Mouse (Mus musculus) CH12.LX (cell line): Measurements from ENCODE around the gene Asic4. TPM values are rescaled to one million over a fixed set of nuclear protein-coding genes. Genes with fewer than 3 reads are reported as not detected.
A peak's percentile ranks its signal among the peaks of the same experiment; 100 is the strongest.

Experiments
- DNase-seq: peaks from one replicate; pipeline ENCODE4 v3.0.0-alpha.2; 2013; ENCODE audit errors: extremely low read depth
- H3K27ac ChIP-seq: 2 replicates; pipeline ENCODE4 v1.5.1; 2012; ENCODE audit warnings: low read depth, mild to moderate bottlenecking, control low read depth, moderate library complexity; ENCODE audit not compliant: insufficient read depth
- H3K27me3 ChIP-seq: replicated peaks from 2 replicates; pipeline ENCODE3; 2012; ENCODE audit warnings: inconsistent platforms
- H3K36me3 ChIP-seq, 2 experiments: replicated peaks in 1 of 2; 2 replicates each; pipeline versions ENCODE3 to v1.6.1; 2012; ENCODE audit warnings: inconsistent platforms in 1 of 2, low read length in 1 of 2, mild to moderate bottlenecking in 1 of 2, mixed read lengths in 1 of 2, moderate library complexity in 1 of 2; ENCODE audit not compliant: control insufficient read depth in 1 of 2, insufficient read depth in 1 of 2
- H3K4me1 ChIP-seq, 2 experiments: 2 replicates each; pipeline ENCODE4 v1.6.1; 2012; ENCODE audit warnings: inconsistent platforms in 1 of 2, moderate library complexity in 1 of 2; ENCODE audit not compliant: insufficient read depth in 2 of 2, control insufficient read depth in 1 of 2
- H3K4me2 ChIP-seq: 2 replicates; pipeline ENCODE4 v1.6.1; 2012; ENCODE audit warnings: low read depth, mild to moderate bottlenecking, control low read depth; ENCODE audit not compliant: poor library complexity, insufficient read depth, severe bottlenecking
- H3K4me3 ChIP-seq, 3 experiments: fragments of 150-350 bp in 1 of 3; sonication (generic) in 1 of 3; replicated peaks in 1 of 3; 2 replicates each; pipeline versions ENCODE3 to v1.5.1; 2011 to 2012; ENCODE audit warnings: low read depth in 2 of 3, low read length in 2 of 3, mild to moderate bottlenecking in 2 of 3, moderate library complexity in 2 of 3, control low read depth in 1 of 3, improper control_type of control experiment in 1 of 3, inconsistent platforms in 1 of 3, mixed read lengths in 1 of 3; ENCODE audit not compliant: poor library complexity in 1 of 3
- H3K79me2 ChIP-seq: replicated peaks from 2 replicates; pipeline ENCODE4 v1.6.1; 2012; ENCODE audit warnings: mild to moderate bottlenecking, moderate library complexity; ENCODE audit not compliant: control insufficient read depth, poor library complexity, insufficient read depth, severe bottlenecking; ENCODE audit errors: extremely low read depth
- H3K9ac ChIP-seq: 2 replicates; pipeline ENCODE4 v1.6.1; 2012; ENCODE audit warnings: low read depth, mild to moderate bottlenecking, control low read depth, moderate library complexity; ENCODE audit not compliant: insufficient read depth
- H3K9me3 ChIP-seq: replicated peaks from 2 replicates; pipeline ENCODE3; 2012; ENCODE audit warnings: low read length, inconsistent platforms, mixed read lengths
- BHLHE40 ChIP-seq: IDR thresholded peaks from 2 replicates; pipeline ENCODE4 v1.6.1; 2011; ENCODE audit warnings: mild to moderate bottlenecking, low read depth, low read length, improper control_type of control experiment
- CHD2 ChIP-seq: IDR thresholded peaks from 2 replicates; pipeline ENCODE4 v1.6.1; 2011; ENCODE audit warnings: low read length, improper control_type of control experiment
- ELF1 ChIP-seq: IDR thresholded peaks from 2 replicates; pipeline ENCODE4 v1.6.1; 2014; ENCODE audit warnings: low read depth, mild to moderate bottlenecking, inconsistent platforms, low read length, improper control_type of control experiment
- EP300 ChIP-seq: IDR thresholded peaks from 2 replicates; pipeline ENCODE4 v1.6.1; 2011; ENCODE audit warnings: low read length, improper control_type of control experiment
- ETS1 ChIP-seq: conservative IDR thresholded peaks from 2 replicates; pipeline ENCODE4 v1.6.1; 2012; ENCODE audit warnings: low read depth, mild to moderate bottlenecking, inconsistent platforms, low read length, improper control_type of control experiment, moderate library complexity
- IRF4 ChIP-seq: IDR thresholded peaks from 2 replicates; pipeline ENCODE4 v1.6.1; 2014; ENCODE audit warnings: low read depth, mild to moderate bottlenecking, inconsistent platforms, low read length, improper control_type of control experiment
- JUN ChIP-seq: IDR thresholded peaks from 2 replicates; pipeline ENCODE4 v1.6.1; 2011; ENCODE audit warnings: low read depth, mild to moderate bottlenecking, low read length, improper control_type of control experiment, moderate library complexity; ENCODE audit not compliant: insufficient read depth
- JUND ChIP-seq: conservative IDR thresholded peaks from 2 replicates; pipeline ENCODE4 v1.6.1; 2011; ENCODE audit warnings: low read depth, low read length, improper control_type of control experiment
- MAFK ChIP-seq: IDR thresholded peaks from 2 replicates; pipeline ENCODE4 v1.6.1; 2011; ENCODE audit warnings: low read length, improper control_type of control experiment; ENCODE audit not compliant: insufficient replicate concordance
- MAX ChIP-seq: IDR thresholded peaks from 2 replicates; pipeline ENCODE4 v1.6.1; 2011; ENCODE audit warnings: low read length, improper control_type of control experiment
- MAZ ChIP-seq: IDR thresholded peaks from 2 replicates; pipeline ENCODE4 v1.6.1; 2012; ENCODE audit warnings: low read depth, mild to moderate bottlenecking, inconsistent platforms, low read length, improper control_type of control experiment, moderate library complexity
- MXI1 ChIP-seq: IDR thresholded peaks from 2 replicates; pipeline ENCODE4 v1.6.1; 2011; ENCODE audit warnings: mild to moderate bottlenecking, low read depth, low read length, improper control_type of control experiment
- NELFE ChIP-seq: IDR thresholded peaks from 2 replicates; pipeline ENCODE4 v1.6.1; 2011; ENCODE audit warnings: low read depth, low read length, improper control_type of control experiment
- NRF1 ChIP-seq: IDR thresholded peaks from 2 replicates; pipeline ENCODE4 v1.6.1; 2014; ENCODE audit warnings: low read depth, mild to moderate bottlenecking, inconsistent platforms, low read length, improper control_type of control experiment, moderate library complexity
- POLR2A ChIP-seq: IDR thresholded peaks from 2 replicates; pipeline ENCODE4 v1.6.1; 2011; ENCODE audit warnings: low read depth, mild to moderate bottlenecking, improper control_type of control experiment, low read length
- RAD21 ChIP-seq: IDR thresholded peaks from 2 replicates; pipeline ENCODE4 v1.6.1; 2011; ENCODE audit warnings: low read depth, mild to moderate bottlenecking, low read length, improper control_type of control experiment, moderate library complexity
- SIN3A ChIP-seq: IDR thresholded peaks from 2 replicates; pipeline ENCODE4 v1.6.1; 2012; ENCODE audit warnings: low read length, improper control_type of control experiment, inconsistent platforms
- SMC3 ChIP-seq: IDR thresholded peaks from 2 replicates; pipeline ENCODE4 v1.6.1; 2011; ENCODE audit warnings: low read depth, low read length, improper control_type of control experiment
- TBP ChIP-seq: conservative IDR thresholded peaks from 2 replicates; pipeline ENCODE4 v1.6.1; 2011; ENCODE audit warnings: low read depth, low read length, improper control_type of control experiment
- TCF12 ChIP-seq: IDR thresholded peaks from 2 replicates; pipeline ENCODE4 v1.6.1; 2014; ENCODE audit warnings: low read depth, mild to moderate bottlenecking, inconsistent platforms, low read length, improper control_type of control experiment
- UBTF ChIP-seq: IDR thresholded peaks from 2 replicates; pipeline ENCODE4 v1.6.1; 2012; ENCODE audit warnings: low read depth, mild to moderate bottlenecking, inconsistent platforms, low read length, improper control_type of control experiment, moderate library complexity
- ZMIZ1 ChIP-seq: IDR thresholded peaks from 2 replicates; pipeline ENCODE4 v1.6.1; 2012; ENCODE audit warnings: low read depth, mild to moderate bottlenecking, inconsistent platforms, low read length, improper control_type of control experiment
- dilution Hi-C: fragments of 300-500 bp; cut with MboI; formaldehyde crosslinking; loops from 2 replicates; pipeline ENCODE4 v1.14.3; 2020; ENCODE audit warnings: low sequenced_read_pairs; ENCODE audit not compliant: extremely low pct_unique_long_range_greater_than_20kb, extremely low pct_ligation_motif_present
- in situ Hi-C: fragments of 300-500 bp; cut with MboI; formaldehyde crosslinking; loops from 3 replicates; pipeline ENCODE4 v1.14.3; 2019; ENCODE audit warnings: low sequenced_read_pairs, low pct_ligation_motif_present, low pct_unique_long_range_greater_than_20kb, mixed read lengths
- polyA plus RNA-seq: library from polyadenylated mRNA; unstranded; fragments of >175 nt; gene quantifications from 2 replicates; pipeline ENCODE4 v1.2.1, GENCODE M21; 2012; ENCODE audit warnings: low read depth; ENCODE audit not compliant: insufficient read length
- total RNA-seq, 2 experiments: library from RNA; depleted of rRNA; stranded (reverse); fragments of 300-350 nt in 1 of 2; fragments of >200 nt in 1 of 2; gene quantifications; 2 replicates each; pipeline ENCODE4 v1.2.3; 2012 to 2014

The Asic4 gene
- total and polyA plus RNA-seq, 3 experiments, result not detected

GRCm38 (mm10) chr1:75487040-75487404 is 36.8 kb downstream of the Asic4 start:
- dilution Hi-C loops, result no loop called here
- Histone ChIP-seq H3K27ac (no peak overlapping the region), H3K4me3 (peak overlapping the region; percentile 37 to 72 (median 53)), H3K36me3 (peaks cover 0 to 1% of the 10 kb centered on the region in 2 experiments), H3K79me2 (no peaks in the 10 kb centered on the region), H3K27me3 (peaks cover 62% of the 10 kb centered on the region), H3K9me3 (no peaks in the 10 kb centered on the region), H3K9ac (no peak overlapping the region; the same call in none of the 2 replicates), H3K4me2 (peak overlapping the region; percentile 93), H3K4me1 (peaks cover 14 to 17% of the 10 kb centered on the region in 2 experiments)
- in situ Hi-C loops, result no loop called here
- DNase-seq, result no peak
- TF ChIP-seq CHD2 (0 out of 2 replicates have a peak, but pooled peaks have one; percentile 30), IRF4 (no peak), BHLHE40 (no peak), MAZ (no peak), UBTF (0 out of 2 replicates have a peak, but pooled peaks have one; percentile 26)

- H3K36me3 ChIP-seq, result peaks cover 0 to 1% of the 10 kb centered on the region in 2 experiments
- H3K4me1 ChIP-seq, result peaks cover 14 to 17% of the 10 kb centered on the region in 2 experiments
- H3K27me3 ChIP-seq, result peaks cover 67% of the 10 kb centered on the region
- no peak overlapping the region for H3K27ac ChIP-seq
- no peaks in the 10 kb centered on the region for H3K79me2 ChIP-seq
- peak overlapping the region; percentile 7 for H3K9ac ChIP-seq
- H3K4me2 ChIP-seq, result peak overlapping the region; percentile 93
- in situ Hi-C loops, result no loop called here
- H3K4me3 ChIP-seq, result peak overlapping the region; percentile 37 to 72 (median 53)
- TF ChIP-seq RAD21 (no peak), TCF12 (no peak), ZMIZ1 (no peak), NRF1 (no peak), MXI1 (no peak), TBP (no peak), ETS1 (no peak), JUND (no peak), POLR2A (peak; percentile 40; the same call in 1 of the 2 replicates), MAX (peak; percentile 44; the same call in 1 of the 2 replicates), CHD2 (no peak), JUN (no peak), NELFE (no peak), SIN3A (0 out of 2 replicates have a peak, but pooled peaks have one; percentile 28), UBTF (no peak), MAZ (no peak), SMC3 (no peak), EP300 (no peak), ELF1 (no peak), MAFK (no peak), BHLHE40 (peak; percentile 27; the same call in 1 of the 2 replicates)
- TF ChIP-seq, all 38 proteins: peak for 4
- dilution Hi-C loops, result no loop called here
- no peaks in the 10 kb centered on the region for H3K9me3 ChIP-seq
- peak; percentile 79 for DNase-seq
Observed at GRCm38 (mm10) chr1:75487405-75488161, 37.3 kb downstream of the Asic4 start.
